Mouse (Mus musculus) ovary, postnatal 10 days (tissue): ENCODE measurements around the gene Med13l.

ENCODE experiments used
- DNase-seq: peaks from one replicate; pipeline ENCODE4 v3.0.0; 2022; ENCODE audit warnings: low spot score

Gene Med13l

GRCm38 (mm10) chr5:118658256-118658837, 97.9 kb downstream of the Med13l start:
- no peak for DNase-seq

DNA sequence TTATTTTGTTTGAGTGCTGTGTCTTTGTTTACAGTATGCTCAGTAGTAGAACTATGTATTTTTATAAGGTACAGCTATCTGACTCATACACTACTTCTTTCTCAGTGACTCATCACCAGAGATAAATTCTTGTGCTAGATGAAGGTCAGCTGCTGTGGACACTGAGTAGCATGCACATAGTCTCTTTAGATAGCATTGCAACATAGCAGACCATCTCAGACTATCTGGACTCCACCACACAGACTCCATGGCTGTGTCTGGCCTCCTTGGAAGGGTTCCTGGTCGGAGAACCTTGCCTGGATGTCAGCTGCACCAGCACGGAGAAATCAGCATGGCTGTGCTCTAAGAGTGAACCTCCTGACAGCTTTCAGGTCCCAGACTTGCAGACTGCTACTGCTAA, 99.2 kb downstream of the Med13l start:
- no peak for DNase-seq

GRCm38 (mm10) chr5:118661751-118662150, 101.3 kb downstream of the Med13l start:
- no peak for DNase-seq

DNA sequence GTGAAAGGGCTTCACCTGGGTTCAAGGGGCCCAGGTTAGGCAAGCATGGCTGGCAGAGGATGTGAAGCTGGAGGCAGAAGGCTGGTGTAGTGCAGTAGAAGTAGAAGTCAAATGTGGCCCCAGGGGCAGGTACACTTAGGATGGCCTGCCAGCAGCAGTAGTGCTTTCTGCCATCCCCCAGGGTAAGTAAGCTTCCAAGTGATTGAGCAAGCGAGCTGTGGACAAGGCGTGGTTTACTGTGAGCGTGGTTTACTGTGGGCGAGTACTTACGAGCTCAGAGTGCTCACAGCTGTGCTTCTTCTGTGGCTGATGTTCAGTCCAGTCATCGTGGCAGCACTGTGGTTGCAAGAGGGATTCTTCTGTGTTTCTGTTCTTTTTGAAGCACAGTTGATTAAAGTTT, 103.5 kb downstream of the Med13l start:
- no peak for DNase-seq

DNA sequence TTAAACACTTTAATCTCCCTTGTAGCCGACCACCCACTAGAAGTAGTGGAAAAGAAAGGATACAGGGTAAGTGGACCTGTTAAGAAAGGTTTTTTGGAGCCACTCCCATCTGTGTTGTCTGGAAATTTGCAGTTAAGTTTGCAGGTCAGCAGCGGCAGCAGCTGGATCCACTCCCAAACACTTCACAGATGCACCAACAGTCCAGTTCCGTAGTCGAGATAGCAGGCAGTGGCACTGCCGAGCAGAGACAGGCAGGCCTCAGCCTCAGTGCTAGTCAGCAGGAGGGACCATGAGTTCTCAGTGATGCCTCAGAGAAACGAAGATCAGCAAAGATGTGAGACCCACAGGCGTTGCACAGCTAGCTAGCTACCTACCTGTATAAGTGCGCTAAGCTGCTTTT, 104.5 kb downstream of the Med13l start:
- no peak for DNase-seq

- no peak for DNase-seq
These were observed 106.1 kb downstream of the Med13l start for GRCm38 (mm10) chr5:118666437-118667207.

DNA sequence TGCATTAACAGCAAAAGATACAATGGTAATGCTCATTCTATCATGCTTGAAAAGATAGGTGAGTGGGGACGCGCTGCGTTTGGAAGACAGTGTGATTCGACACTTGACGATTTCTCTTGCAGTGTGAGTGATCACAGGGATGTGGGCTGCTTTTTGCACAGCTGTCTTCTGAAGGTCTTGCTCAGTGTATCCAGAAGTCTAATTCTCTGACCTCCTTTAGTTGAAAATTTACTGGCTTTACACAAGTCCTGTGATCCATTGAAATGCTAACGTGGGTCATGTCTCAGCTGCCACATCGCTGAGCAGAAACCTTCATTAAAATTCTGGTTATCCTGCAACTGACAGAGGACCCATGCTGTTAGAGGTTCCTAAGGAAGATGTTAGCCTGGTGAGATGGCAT, 107.4 kb downstream of the Med13l start:
- DNase-seq = no peak

- DNase-seq = no peak
These were observed 108.5 kb downstream of the Med13l start for GRCm38 (mm10) chr5:118668931-118669330.

- DNase-seq = no peak
These were observed 111.6 kb downstream of the Med13l start for GRCm38 (mm10) chr5:118672111-118672510.

DNA sequence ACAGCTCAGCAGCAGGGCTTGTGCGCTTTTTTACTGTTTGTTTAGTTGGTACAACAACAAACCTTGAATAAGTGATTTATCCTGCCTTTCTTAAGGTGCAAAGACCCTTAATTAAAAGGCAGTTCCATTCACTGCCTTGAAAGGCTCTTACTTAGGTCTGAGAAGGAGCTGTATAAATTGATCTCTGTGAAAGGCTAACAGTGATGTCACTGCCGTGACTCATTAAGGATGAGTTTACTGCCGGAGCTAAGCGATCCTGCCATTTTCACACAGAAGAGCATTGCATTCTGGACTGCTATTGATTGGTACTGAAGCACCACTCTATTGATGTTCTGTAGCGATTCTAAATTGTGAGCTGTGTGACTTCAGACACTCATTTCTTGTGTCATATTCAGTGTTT, 113.4 kb downstream of the Med13l start:
- no peak for DNase-seq

- no peak for DNase-seq
These were observed 113.8 kb downstream of the Med13l start for GRCm38 (mm10) chr5:118674321-118674720.

DNA sequence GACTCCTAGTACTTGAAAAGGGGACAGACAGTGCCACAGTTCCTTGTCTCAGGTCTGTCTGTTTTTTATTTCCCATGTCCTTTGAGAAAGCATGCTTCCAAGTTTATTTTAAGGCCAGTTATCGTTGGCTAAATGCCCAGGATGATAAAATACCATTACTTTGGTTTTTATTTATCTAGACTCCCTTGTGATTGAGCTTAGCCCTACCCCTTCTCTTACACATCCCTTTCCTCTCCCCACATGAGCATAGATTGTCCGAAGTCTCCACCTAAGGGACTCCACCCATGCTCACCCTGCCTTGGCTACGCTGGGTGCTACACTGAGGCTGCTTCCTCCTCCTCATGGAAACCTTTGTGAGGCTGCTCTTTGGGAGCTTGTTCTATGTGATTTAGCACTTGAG, 115.2 kb downstream of the Med13l start:
- DNase-seq = no peak

GRCm38 (mm10) chr5:118676151-118676918, 115.9 kb downstream of the Med13l start:
- no peak for DNase-seq

GRCm38 (mm10) chr5:118679283-118679835, 118.9 kb downstream of the Med13l start:
- no peak for DNase-seq

GRCm38 (mm10) chr5:118680853-118681252, 120.4 kb downstream of the Med13l start:
- DNase-seq = no peak

DNA sequence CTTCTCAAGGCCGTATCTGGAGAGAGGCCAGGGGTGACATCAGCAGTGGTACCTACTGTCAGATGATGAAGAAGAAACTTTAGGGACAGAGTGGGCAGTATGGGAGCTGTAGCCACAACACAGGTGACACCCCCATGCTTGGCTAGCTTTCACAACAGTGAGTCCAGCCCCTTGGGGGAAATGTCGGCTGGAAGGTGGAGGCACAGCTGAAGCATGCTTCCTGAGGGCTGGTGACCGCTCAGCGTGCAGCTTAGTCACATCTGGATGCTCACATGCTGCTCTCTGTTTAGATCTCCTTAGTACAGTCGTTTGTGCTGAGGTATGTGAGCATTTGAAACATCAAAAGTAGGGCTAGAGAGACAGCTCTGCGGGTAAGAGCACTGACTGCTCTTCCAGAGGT, 121.5 kb downstream of the Med13l start:
- DNase-seq = no peak

DNA sequence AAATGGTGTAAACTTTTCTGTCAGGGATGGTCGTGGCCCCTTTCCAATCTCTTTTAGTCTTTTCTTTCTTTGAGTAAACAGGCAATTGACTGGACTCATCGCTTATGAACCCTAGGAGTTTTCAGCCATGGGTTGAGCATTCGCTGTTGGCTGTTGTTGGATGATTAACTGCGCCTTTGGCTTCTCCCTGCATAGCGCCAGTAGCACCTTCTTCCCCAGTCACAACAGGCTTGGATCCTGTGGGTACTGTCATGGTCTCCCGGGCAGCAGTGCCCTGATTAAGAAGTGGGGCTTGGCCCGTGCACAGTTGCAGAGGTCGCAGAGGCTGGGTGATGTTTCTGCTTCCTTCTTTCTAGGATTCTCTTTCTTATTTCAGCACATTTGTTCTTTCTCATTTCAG, 124.7 kb downstream of the Med13l start:
- no peak for DNase-seq

DNA sequence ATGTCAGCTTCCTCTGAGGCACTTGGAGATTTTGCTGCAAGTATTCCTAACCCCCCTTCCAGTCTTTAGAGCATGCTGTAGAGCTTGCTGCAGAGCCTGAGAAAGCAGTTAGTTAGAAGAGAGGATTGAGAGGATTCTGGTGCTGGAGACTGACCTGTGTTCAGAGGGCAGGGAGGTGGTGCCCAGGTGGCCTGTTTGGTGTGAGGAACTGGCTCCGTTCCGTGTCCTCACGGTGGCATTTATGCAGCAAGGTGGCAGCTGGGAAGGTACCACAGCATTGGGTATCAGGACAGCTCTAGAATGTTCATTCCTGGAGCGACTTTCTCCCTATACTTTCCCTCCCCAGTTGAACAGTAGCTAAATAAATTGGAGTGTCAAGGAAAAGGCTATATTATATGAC, 125.5 kb downstream of the Med13l start:
- no peak for DNase-seq

DNA sequence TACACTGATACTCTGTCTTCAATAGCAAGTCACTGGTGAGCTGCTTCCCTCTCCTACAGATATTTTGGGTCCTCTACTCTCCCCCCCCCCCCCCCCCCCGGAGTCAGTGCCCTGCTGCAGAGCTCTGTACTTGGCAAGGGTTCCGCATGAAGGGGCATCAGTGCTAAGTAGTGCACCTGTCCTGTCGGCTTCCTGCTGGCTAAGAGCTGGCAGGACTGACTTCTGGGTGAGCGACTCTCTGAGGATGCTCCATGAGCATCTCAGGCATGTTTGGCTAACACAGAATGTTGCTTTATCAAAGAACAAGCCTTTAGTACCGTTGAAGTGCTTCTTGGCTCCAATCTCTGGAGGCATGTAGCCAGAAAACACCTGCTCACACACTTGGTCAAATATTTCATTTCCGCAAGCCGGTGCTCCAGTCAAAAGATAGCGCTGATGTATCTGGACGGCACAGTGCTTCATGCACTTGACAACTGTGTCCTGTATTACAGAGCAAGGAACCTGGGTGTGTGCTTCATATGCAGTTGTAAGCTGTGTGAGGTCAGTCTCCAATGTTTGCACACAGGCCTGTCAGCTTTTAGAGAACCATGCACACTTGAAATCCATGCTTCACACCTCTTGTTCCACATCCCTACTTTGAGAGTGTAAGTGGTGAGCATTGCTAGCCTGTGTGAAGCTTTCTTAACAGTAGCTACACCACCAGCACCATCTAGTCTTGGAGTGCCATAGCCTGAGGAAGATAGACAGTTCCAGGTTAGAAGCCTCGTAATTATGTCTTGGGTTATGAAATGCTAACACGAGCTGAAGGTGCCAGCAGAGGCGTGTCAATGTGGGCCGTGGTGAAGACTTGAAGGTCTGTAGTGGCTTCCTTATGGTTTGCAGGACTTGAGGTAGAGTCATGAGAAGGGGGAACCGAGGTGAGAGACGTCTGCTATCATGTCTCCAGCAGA, 128.7 kb downstream of the Med13l start:
- no peak for DNase-seq

DNA sequence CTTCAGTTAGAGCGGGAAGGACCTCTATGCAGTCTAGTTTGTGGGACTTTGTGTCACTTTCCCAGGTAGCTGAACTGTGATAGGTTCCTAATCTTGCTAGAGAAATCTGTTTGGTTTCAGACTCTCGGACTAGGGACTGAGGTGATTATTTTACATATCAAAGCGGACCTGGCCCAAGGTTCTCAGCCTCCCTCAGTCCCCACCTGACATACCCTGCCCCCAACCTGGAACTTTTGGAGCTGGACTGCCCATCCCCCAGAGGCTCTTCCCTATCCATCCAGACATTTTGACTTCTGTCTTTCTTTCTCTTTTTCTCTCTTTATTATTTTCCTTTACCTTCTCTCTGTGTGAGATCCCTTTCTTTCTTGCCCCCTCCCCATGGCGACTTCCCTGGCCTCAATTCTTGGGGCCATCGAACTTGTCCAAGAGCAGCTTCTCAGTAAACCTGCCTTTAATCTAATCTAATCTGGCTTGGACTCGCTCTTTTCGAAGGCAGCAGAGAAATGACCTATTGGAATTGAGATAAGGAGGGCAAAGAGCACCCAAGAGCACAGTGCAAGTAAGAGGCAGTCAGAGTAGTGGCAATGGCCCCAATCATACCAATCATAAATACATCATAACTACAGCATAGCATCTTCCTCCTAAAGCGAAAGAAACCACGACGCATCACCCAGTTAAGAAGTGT, 130.7 kb downstream of the Med13l start:
- DNase-seq = no peak

DNA sequence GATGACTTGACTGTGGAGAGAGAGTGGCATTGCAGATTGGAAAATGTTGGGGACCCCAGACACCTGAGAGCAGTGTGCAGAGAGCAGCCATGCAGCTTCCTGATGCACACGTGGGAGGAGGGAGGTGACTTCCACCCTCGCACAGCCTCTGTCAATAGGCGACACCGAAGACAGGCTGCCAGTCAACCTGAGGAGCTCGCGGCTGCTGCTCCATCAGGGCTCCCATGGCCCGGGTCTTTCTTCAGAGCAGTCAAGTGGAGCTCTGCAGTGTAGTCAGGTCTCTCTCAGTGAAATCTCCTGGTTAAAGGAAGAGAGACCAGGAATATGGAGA, 131.2 kb downstream of the Med13l start:
- DNase-seq = no peak
